Mouse (Mus musculus): Measurements from ENCODE around the gene Zbed4. TPM values are rescaled to one million over a fixed set of nuclear protein-coding genes. Genes with fewer than 3 reads are reported as not detected.
"Not testable (repeated sequence)": the region's sequence is repeated elsewhere in the genome, so short reads cannot be mapped to it uniquely, and the experiment has no call there.

Gene Zbed4
- polyA plus RNA-seq, 1 experiment from 2014 or later: 36.3 TPM

DNA sequence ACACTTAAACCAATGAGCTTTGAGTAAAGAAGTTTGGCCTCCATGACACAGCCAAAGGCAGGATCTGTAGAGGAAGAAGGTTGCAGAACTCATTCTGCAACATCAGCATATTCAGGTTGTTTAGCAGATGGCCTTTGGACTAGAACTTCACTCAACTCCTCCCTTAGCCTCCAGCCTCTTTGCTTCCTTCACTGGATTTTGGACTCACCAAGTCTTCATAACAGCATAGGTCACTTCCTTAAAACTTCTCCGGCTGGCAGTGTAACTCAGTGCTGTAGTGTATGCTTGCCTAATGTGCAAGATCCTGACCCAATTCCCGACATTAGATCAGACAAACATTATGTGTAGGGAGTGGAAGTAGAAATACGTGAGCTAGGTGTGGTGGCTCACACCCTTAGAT, 6.1 kb upstream of the Zbed4 start:
- Histone ChIP-seq H3K27me3 (replicated peaks) (no peaks in the 10 kb centered on the region), H3K9ac (no peak overlapping the region), H3K4me1 (0 out of 2 replicates have a peak, but pooled peaks cover under 1% of the 10 kb centered on the region), H3K4me2 (replicated peaks) (no peak overlapping the region), H3K36me3 (no peaks in the 10 kb centered on the region), H3K27ac (no peak overlapping the region), H3K9me3 (no peaks in the 10 kb centered on the region), H3K4me3 (no peak overlapping the region)
- WGBS: 88% methylated on average over 3 of the region's 3 CpGs
- ATAC-seq (ENCODE audit: low FRiP score, low read depth): no peak

DNA sequence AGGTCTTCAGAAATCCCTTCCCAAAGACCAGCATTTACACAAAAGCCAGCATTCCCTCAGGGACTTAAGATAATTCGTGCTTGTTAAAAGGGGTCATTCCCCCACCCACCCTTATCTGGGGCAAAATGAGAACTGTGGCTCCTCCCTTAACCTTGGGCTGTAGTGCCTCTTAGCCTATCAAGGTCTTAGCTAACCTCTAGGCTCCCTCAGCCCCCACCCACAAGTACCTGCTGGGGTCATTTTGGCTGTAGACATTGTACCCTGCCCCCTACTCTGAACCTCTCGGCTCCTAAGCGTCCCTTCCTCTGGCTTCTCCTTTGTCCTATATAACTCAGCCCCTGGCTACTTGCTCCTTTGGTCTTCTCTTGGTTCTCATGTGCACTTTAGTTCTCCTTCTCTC, 5.5 kb upstream of the Zbed4 start:
- H3K4me1 ChIP-seq: peaks cover 6% of the 10 kb centered on the region
- no peaks in the 10 kb centered on the region for H3K27me3 ChIP-seq (replicated peaks)
- H3K27ac ChIP-seq: no peak overlapping the region
- H3K9ac ChIP-seq: no peak overlapping the region
- H3K4me2 ChIP-seq (replicated peaks): no peak overlapping the region
- no peak overlapping the region for H3K4me3 ChIP-seq
- H3K36me3 ChIP-seq: no peaks in the 10 kb centered on the region
- WGBS: 53% methylated on average over 3 of the region's 3 CpGs
- no peak for ATAC-seq (ENCODE audit: low FRiP score, low read depth)
- H3K9me3 ChIP-seq: no peaks in the 10 kb centered on the region

DNA sequence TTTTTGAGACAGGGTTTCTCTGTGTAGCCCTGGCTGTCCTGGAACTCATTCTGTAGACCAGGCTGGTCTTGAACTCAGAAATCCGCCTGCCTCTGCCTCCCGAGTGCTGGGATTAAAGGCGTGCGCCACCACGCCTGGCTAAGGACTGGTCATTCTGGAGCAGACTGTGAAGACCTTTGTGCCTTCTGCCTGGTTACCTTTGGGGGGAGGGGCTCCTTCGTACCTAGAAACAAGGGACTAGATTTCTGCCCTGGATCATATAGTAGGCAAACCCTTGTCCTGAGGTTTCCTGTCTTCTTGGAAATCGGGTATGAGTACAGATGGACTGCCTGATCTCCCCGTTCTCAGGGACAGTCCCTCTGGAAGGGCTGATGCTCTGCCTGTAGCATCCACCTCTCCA, 1.8 kb upstream of the Zbed4 start:
- 93% methylated on average over 8 of the region's 8 CpGs for WGBS
- not testable (repeated sequence) for H3K9me3 ChIP-seq; H3K4me2 ChIP-seq (replicated peaks); H3K27me3 ChIP-seq (replicated peaks); ATAC-seq (ENCODE audit: low FRiP score, low read depth); H3K9ac ChIP-seq; H3K36me3 ChIP-seq; H3K27ac ChIP-seq; H3K4me3 ChIP-seq
- H3K4me1 ChIP-seq: peaks cover 19% of the 10 kb centered on the region

DNA sequence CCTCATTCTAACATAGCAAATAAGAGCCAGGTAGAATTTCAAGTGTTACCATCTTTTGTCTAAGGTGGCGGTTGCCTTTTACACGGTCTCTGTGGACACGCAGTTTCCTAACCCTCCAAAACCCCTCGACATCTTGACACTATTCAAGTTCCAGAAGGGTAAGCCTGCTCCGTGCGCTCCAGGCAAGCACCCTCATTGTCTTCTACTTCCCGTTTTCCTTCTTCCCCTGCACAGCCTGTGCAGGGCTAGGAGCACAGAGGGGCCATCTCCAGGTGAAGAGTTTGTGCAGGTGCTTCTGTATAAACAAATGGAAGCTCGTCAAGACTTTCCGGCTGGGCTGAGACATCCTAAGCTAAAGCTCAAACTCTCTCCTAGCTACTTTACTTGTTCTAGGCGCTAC, 1.4 kb upstream of the Zbed4 start:
- Histone ChIP-seq H3K4me1 (peaks cover 19% of the 10 kb centered on the region), H3K9ac (no peak overlapping the region), H3K27ac (no peak overlapping the region), H3K4me2 (replicated peaks) (no peak overlapping the region), H3K9me3 (no peaks in the 10 kb centered on the region), H3K27me3 (replicated peaks) (no peaks in the 10 kb centered on the region), H3K36me3 (peaks cover 3% of the 10 kb centered on the region), H3K4me3 (no peak overlapping the region)
- whole genome bisulfite sequencing: 93% methylated on average over 10 of the region's 10 CpGs
- no peak for ATAC-seq (ENCODE audit: low FRiP score, low read depth)

DNA sequence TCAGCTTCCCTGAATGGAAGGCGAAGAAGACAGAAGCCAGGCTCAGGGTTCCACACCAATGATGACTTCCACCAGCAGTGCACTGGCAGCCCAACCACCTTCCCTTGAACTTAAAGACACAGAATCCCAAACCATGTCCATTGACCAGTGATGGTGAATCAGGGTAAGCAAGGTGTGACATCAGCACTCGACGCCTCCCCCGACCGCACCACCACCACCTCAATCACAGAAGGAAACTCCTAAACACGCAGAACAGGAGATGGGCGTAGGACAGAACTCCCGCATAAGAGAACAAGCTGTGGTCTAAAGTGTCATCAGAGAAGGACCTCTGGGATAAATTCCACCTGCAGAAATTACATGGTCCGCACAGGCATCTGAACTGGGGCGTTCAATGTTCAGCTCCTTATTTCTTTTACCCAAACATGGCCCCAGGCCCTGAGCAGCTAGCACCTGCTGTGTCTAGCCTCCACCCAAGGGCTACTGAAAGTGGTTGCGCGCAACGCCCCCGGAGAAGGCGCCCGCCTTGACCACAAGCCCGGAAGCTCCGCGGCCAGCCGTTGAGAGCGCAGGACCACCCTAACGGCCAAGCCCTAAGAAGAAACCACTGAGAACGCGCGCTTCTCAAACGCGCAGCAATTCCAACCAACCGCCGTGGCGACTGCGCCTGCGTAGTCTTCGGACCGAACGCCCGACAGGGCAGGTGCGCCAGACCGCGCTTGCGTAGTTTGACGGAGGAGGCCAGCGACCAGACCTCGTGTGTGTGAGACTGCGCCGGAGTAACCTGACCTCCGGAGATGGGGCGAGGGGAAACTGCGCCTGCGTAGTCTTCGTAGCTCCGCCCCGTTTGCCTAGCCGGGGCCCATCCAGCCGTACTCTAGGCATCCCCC, 540 bp upstream of the Zbed4 start:
- H3K27ac ChIP-seq: peak overlapping the region; percentile 75
- H3K4me2 ChIP-seq (replicated peaks): peak overlapping the region; percentile 81
- WGBS: 7% methylated on average over 54 of the region's 54 CpGs
- H3K36me3 ChIP-seq: peaks cover 12% of the 10 kb centered on the region
- peaks cover 19% of the 10 kb centered on the region for H3K4me1 ChIP-seq
- H3K9me3 ChIP-seq: no peaks in the 10 kb centered on the region
- no peaks in the 10 kb centered on the region for H3K27me3 ChIP-seq (replicated peaks)
- peak overlapping the region; percentile 60 for H3K9ac ChIP-seq
- peak overlapping the region; percentile 93 for H3K4me3 ChIP-seq
- ATAC-seq (ENCODE audit: low FRiP score, low read depth): peak; percentile 96

DNA sequence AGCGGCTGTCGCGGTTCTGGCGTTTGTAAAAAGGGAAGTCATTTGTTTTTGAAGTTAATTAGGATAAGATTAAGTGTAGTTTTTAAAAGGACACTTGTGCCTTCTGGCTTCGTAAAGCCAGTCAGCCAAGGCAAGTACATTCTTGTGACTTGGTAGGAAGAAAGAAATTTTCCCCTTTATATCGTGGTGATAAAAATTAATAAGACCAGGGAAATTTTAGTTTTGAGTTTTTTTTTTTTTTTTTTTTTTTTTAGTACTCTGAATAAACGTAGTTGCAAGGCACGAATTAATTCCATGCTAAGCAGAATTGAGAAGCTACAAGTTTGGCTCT, 908 bp downstream of the Zbed4 start:
- H3K4me3 ChIP-seq: peak overlapping the region; percentile 93
- H3K27ac ChIP-seq: peak overlapping the region; percentile 89; the same call in 1 of the 2 replicates
- H3K9ac ChIP-seq: peak overlapping the region; percentile 93
- no peaks in the 10 kb centered on the region for H3K9me3 ChIP-seq
- H3K27me3 ChIP-seq (replicated peaks): no peaks in the 10 kb centered on the region
- no peak for ATAC-seq (ENCODE audit: low FRiP score, low read depth)
- H3K4me2 ChIP-seq (replicated peaks): peak overlapping the region; percentile 81
- peaks cover 22% of the 10 kb centered on the region for H3K36me3 ChIP-seq
- under 1% methylated on average over 8 of the region's 8 CpGs for WGBS
- peaks cover 19% of the 10 kb centered on the region for H3K4me1 ChIP-seq

DNA sequence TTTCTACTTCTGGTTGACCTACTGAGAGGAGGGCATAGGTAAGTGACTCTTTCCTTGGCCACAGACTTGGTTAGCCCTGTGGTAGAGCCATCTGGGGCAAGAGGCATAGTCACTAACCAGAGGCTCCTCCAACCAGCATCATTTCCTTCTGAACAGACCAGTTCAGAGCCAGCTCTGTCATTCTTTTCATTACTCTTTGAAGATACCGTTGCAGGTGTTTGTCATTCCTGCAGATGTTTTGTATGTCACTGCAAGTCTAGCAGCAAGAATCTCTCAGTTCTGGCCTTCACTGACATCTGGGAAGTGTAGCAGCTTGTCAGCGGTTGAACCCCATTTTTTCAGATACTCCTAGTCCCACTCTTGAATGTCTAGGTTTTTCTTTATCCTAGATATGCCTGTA, 3.4 kb downstream of the Zbed4 start:
- no peaks in the 10 kb centered on the region for H3K9me3 ChIP-seq
- WGBS: 96% methylated on average over 2 of the region's 2 CpGs
- H3K4me2 ChIP-seq (replicated peaks): no peak overlapping the region
- peaks cover 19% of the 10 kb centered on the region for H3K4me1 ChIP-seq
- H3K36me3 ChIP-seq: peaks cover 46% of the 10 kb centered on the region
- no peaks in the 10 kb centered on the region for H3K27me3 ChIP-seq (replicated peaks)
- H3K4me3 ChIP-seq: no peak overlapping the region
- H3K9ac ChIP-seq: no peak overlapping the region
- no peak overlapping the region for H3K27ac ChIP-seq
- no peak for ATAC-seq (ENCODE audit: low FRiP score, low read depth)

DNA sequence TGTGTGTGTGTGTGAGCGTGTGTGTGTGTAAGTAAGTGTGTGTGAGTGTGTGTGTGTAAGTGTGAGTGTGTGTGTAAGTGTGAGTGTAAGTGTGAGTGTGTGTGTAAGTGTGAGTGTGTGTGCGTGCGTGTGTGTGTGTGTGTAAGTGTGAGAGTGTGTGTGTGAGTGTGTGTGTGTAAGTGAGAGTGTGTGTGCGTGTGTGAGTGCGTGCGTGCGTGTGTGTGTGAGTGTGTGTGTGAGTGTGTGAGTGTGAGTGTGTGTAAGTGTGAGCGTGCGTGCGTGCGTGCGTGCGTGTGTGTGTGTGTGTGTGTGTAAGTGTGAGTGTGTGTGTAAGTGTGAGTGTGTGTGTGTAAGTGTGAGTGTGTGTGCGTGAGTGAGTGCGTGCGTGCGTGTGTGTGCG, 4.3 kb downstream of the Zbed4 start:
- Histone ChIP-seq H3K4me1 (peaks cover 15% of the 10 kb centered on the region), H3K4me2 (replicated peaks) (no peak overlapping the region), H3K4me3 (no peak overlapping the region), H3K27ac (no peak overlapping the region), H3K27me3 (replicated peaks) (no peaks in the 10 kb centered on the region), H3K9me3 (no peaks in the 10 kb centered on the region), H3K9ac (no peak overlapping the region), H3K36me3 (peaks cover 54% of the 10 kb centered on the region)
- WGBS: 97% methylated on average over 18 of the region's 18 CpGs
- no peak for ATAC-seq (ENCODE audit: low FRiP score, low read depth)

DNA sequence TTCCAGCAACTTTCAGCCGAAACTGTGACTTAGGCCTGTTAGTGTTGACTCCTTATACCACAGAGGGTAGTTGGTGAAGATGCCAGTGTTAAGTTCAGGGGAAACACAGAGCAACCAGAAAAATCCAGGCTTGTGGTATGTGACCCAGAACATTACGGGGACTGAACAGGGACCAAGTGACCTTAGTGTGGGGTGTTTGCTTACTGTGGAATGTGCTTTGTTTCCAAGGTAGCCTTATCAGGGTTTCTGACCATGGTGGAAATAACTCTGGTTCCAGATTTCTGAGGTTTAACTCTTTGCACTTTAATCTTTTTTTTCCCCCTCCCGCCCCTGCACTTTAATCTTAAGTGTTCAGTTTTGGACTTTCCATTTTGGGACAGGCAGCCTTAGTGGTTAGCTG, 6.6 kb downstream of the Zbed4 start:
- Histone ChIP-seq H3K4me2 (replicated peaks) (no peak overlapping the region), H3K27me3 (replicated peaks) (no peaks in the 10 kb centered on the region), H3K4me1 (peaks cover 9% of the 10 kb centered on the region), H3K4me3 (no peak overlapping the region), H3K9me3 (no peaks in the 10 kb centered on the region), H3K27ac (no peak overlapping the region), H3K9ac (no peak overlapping the region), H3K36me3 (peaks cover 74% of the 10 kb centered on the region)
- 95% methylated on average over 3 of the region's 3 CpGs for WGBS
- ATAC-seq (ENCODE audit: low FRiP score, low read depth): no peak

DNA sequence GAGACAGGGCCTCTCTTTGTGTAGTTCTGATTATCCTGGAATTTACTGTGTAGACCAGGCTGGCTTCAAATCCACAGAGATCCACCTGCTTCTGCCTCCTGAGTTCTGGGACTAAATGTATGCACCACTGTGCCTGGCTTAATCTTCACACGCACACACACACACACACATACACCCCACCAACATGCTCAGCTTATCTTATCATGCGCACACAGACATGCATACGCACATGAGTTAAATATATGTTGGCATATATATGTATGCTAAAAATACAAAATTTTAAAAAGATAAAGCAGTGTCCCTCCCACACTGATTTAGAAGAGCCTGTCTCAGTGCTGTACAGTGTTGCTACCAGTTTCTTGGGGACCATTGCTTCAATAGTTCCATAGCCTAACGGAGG, 10.1 kb downstream of the Zbed4 start:
- Histone ChIP-seq H3K4me1 (no peaks in the 10 kb centered on the region), H3K9me3 (no peaks in the 10 kb centered on the region), H3K36me3 (peaks cover 73% of the 10 kb centered on the region), H3K4me2 (replicated peaks) (no peak overlapping the region), H3K9ac (no peak overlapping the region), H3K27ac (no peak overlapping the region), H3K4me3 (no peak overlapping the region), H3K27me3 (replicated peaks) (no peaks in the 10 kb centered on the region)
- WGBS: 96% methylated on average over 4 of the region's 4 CpGs
- ATAC-seq (ENCODE audit: low FRiP score, low read depth): no peak

DNA sequence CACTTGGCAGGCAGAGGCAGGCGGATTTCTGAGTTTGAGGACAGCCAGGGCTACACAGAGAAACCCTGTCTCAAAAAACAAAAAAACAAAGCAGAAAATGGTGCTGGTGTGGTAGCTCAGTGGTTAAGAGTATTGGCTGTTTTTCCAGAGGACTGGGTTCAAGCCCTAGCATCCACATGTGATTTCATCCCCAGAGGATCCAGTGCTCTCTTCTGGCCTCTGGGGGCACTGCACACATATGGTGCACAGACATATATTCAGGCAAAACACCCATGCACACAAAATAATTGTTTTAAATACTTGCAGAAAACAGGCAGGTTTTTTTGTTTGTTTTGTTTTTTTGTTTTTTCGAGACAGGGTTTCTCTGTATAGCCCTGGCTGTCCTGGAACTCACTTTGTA, 14.7 kb downstream of the Zbed4 start:
- not testable (repeated sequence) for H3K4me2 ChIP-seq (replicated peaks); H3K9me3 ChIP-seq; ATAC-seq (ENCODE audit: low FRiP score, low read depth); H3K4me3 ChIP-seq; H3K9ac ChIP-seq; H3K27me3 ChIP-seq (replicated peaks); H3K27ac ChIP-seq; H3K4me1 ChIP-seq
- 96% methylated on average over 2 of the region's 2 CpGs for WGBS
- H3K36me3 ChIP-seq: peaks cover 57% of the 10 kb centered on the region

DNA sequence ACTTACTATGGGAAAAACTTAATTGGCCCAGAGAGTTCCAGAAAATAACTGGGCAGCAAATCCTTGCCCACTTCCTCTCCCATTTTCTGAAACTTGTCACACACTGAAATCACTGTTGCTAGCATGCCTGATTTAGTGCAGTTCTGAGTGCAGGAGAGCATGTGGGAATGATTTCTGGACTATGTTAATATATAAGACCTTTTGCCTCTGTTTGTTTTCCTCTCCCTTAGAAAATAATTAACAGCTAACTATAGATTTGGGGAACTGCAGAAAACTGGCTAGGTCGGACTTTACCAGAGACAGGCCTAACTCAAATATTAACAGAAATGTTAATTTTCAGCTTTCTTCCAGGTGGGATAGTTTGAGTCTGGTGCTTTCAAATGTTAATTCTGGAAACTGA, 17.1 kb downstream of the Zbed4 start:
- H3K4me3 ChIP-seq: no peak overlapping the region
- H3K4me1 ChIP-seq: no peaks in the 10 kb centered on the region
- ATAC-seq (ENCODE audit: low FRiP score, low read depth): no peak
- 82% methylated on average over 1 of the region's 1 CpGs for WGBS
- peaks cover 8% of the 10 kb centered on the region; the same call in 1 of the 2 replicates for H3K9me3 ChIP-seq
- H3K36me3 ChIP-seq: peaks cover 45% of the 10 kb centered on the region
- no peak overlapping the region for H3K4me2 ChIP-seq (replicated peaks)
- H3K9ac ChIP-seq: no peak overlapping the region
- no peaks in the 10 kb centered on the region for H3K27me3 ChIP-seq (replicated peaks)
- H3K27ac ChIP-seq: no peak overlapping the region

DNA sequence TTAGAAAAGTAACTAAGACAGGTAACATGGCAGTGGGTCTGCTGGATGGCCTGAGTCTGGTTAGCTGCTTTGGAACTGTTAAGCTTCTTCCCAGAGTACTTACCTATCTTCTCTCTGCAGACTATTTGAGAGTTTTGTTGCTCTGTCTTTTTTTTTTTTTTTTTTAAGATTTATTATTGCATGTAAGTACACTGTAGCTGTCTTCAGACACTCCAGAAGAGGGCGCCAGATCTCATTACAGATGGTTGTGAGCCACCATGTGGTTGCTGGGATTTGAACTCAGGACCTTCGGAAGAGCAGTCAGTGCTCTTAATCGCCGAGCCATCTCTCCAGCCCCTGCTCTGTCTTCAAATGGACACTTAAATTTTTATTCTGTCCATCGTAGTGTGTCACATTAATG, 23.2 kb downstream of the Zbed4 start:
- H3K27me3 ChIP-seq (replicated peaks); H3K4me3 ChIP-seq; H3K4me2 ChIP-seq (replicated peaks); H3K4me1 ChIP-seq; H3K9me3 ChIP-seq; ATAC-seq (ENCODE audit: low FRiP score, low read depth); H3K9ac ChIP-seq; H3K27ac ChIP-seq: not testable (repeated sequence)
- peaks cover 36% of the 10 kb centered on the region for H3K36me3 ChIP-seq
- 89% methylated on average over 5 of the region's 5 CpGs for WGBS
